Mouse (Mus musculus) megakaryocyte, embryonic 14.5 days (primary cell): ENCODE data around the gene Hrh2. TPM values are rescaled to one million over a fixed set of nuclear protein-coding genes. Genes with fewer than 3 reads are reported as not detected.

Experiments used
- H3K27me3 ChIP-seq: replicated peaks from 2 replicates; pipeline ENCODE3; 2012; ENCODE audit warnings: inconsistent platforms
- H3K36me3 ChIP-seq: replicated peaks from 2 replicates; pipeline ENCODE3; 2012; ENCODE audit warnings: low read length, inconsistent platforms, mixed read lengths
- H3K4me1 ChIP-seq: 2 replicates; pipeline ENCODE4 v1.6.1; 2012; ENCODE audit warnings: inconsistent platforms
- H3K4me3 ChIP-seq: replicated peaks from 2 replicates; pipeline ENCODE3; 2012; ENCODE audit warnings: moderate library complexity, mild to moderate bottlenecking, inconsistent platforms
- H3K9me3 ChIP-seq: 2 replicates; pipeline ENCODE4 v1.6.1; 2012; ENCODE audit warnings: inconsistent platforms
- FLI1 ChIP-seq: IDR thresholded peaks from 2 replicates; pipeline ENCODE4 v1.6.1; 2012; ENCODE audit warnings: low read length, inconsistent platforms, mixed read lengths
- GATA1 ChIP-seq: IDR thresholded peaks from 3 replicates; pipeline ENCODE4 v1.6.1; 2012; ENCODE audit warnings: mixed read lengths, low read length, inconsistent platforms, borderline replicate concordance
- polyA plus RNA-seq: library from polyadenylated mRNA; stranded (reverse); fragments of >175 nt; gene quantifications from 2 replicates; pipeline ENCODE4 v1.2.3, GENCODE M21; 2012; ENCODE audit warnings: low replicate concordance; ENCODE audit not compliant: insufficient read depth

Hrh2 gene
- polyA plus RNA-seq, 1 experiment = 0.22 TPM

DNA sequence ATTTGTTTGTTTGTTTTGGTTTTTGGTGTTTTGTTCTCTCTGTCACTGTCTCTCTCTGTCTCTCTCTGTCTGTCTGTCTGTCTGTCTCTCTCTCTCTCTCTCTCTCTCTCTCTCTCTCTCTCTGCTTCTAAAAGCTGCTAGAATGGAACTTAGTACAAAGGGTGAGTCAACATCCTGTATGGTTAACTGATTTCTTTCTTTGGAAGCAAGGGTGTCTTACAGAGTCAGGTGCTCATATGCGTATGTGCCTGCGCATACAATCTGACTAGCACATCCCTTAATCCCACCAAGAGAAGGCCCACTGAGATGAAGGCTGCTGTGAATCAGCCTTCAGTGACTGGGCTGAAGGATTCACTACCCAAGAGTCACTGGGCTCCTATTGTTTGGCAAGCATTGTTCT lies 18.0 kb upstream of the Hrh2 start:
- Histone ChIP-seq H3K36me3 (peaks cover 4% of the 10 kb centered on the region), H3K4me3 (no peak overlapping the region), H3K4me1 (peaks cover 54% of the 10 kb centered on the region), H3K9me3 (peaks cover 29% of the 10 kb centered on the region), H3K27me3 (peaks cover 15% of the 10 kb centered on the region)
- TF ChIP-seq FLI1 (no peak), GATA1 (no peak)

DNA sequence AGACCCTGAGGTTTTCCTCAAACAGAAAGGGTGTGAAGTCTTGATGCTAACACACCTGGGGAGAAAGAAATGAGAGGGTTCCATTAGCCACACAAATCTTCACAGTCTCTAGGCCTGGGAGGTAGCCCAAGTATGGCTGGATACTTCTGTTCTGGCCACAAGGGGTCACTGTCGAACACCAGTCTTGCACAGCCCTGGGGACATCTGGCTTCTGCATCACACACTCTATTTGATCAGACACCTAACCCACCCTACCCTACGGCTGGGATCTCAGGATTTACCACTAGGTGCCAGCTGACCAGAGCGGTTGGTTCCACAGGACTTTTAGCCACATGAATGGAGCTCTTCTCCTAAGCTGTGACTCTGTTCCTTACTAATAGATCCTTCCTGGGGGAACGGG lies 17.2 kb upstream of the Hrh2 start:
- TF ChIP-seq FLI1 = no peak
- TF ChIP-seq GATA1 = no peak

DNA sequence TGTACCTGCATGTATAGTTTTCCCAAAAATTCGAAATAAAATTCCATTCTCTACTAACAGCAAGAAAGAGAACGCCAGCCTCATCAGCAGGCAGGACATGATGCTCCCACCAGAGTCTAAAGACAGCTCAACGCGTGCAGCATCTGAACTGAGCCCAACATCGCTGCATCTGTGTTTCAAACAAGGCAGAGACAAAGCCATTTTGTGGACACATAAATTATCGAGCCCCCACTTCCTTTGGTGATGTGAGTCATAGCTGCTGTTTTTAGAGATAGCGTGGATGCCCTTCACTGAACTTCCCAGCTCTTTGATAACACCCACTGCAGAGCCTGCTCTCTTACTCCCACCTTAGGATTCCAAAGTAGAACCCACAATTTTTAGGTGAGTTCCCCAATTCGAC lies 16.5 kb upstream of the Hrh2 start:
- H3K4me1 ChIP-seq = peaks cover 59% of the 10 kb centered on the region
- H3K4me3 ChIP-seq = peak overlapping the region; percentile 15
- TF ChIP-seq FLI1 = no peak
- no peak; the same call in 2 of the 3 replicates for TF ChIP-seq GATA1
- H3K36me3 ChIP-seq = peaks cover 4% of the 10 kb centered on the region
- H3K27me3 ChIP-seq = peaks cover 21% of the 10 kb centered on the region
- H3K9me3 ChIP-seq = peaks cover 19% of the 10 kb centered on the region

More for the DNA sequence above, 17.2 kb upstream of the Hrh2 start:
- Histone ChIP-seq H3K27me3 (peaks cover 17% of the 10 kb centered on the region), H3K36me3 (peaks cover 4% of the 10 kb centered on the region), H3K4me3 (no peak overlapping the region), H3K9me3 (peaks cover 23% of the 10 kb centered on the region), H3K4me1 (peaks cover 55% of the 10 kb centered on the region)

DNA sequence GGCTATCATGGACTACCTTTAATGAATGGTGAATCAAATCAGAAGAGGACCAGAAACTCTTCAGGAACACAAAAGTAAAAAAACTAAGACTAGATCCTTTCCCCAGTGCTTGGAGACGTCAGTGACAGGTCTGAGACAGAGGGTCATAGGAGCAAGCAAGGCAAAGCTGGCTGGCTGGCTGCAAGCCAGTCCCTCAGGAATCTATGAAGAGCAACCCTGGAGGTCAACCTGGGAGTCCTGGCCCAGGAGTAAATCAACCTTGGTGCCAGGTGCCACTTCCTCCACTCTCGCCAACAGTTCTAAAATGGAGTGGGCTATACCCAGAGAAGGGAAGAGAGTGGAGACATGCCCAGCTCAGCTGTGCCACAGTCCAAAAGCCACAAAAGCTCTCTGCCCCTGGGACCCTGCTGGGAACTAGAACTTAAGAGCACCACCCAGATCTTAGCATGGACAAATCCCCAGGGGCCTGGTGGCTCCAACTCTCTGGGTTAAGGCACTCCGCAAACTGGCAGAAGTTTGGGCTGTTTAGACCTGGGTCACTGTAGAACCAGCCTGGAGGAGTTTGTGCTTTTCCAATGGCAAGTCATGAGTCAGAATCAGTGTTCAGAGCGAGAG lies 15.4 kb upstream of the Hrh2 start:
- Histone ChIP-seq H3K9me3 (peaks cover 13% of the 10 kb centered on the region), H3K4me1 (peaks cover 58% of the 10 kb centered on the region), H3K36me3 (peaks cover 4% of the 10 kb centered on the region), H3K4me3 (no peak overlapping the region), H3K27me3 (peaks cover 24% of the 10 kb centered on the region)
- TF ChIP-seq FLI1 (no peak), GATA1 (no peak)

- Histone ChIP-seq H3K27me3 (peaks cover 19% of the 10 kb centered on the region), H3K36me3 (peaks cover 4% of the 10 kb centered on the region), H3K9me3 (peaks cover 13% of the 10 kb centered on the region), H3K4me1 (peaks cover 51% of the 10 kb centered on the region), H3K4me3 (no peak overlapping the region)
- TF ChIP-seq FLI1 (no peak), GATA1 (no peak)
These were observed 14.6 kb upstream of the Hrh2 start for GRCm38 (mm10) chr13:54177346-54177745.

GRCm38 (mm10) chr13:54178647-54179046 lies 13.3 kb upstream of the Hrh2 start:
- H3K4me3 ChIP-seq = no peak overlapping the region
- H3K27me3 ChIP-seq = peaks cover 13% of the 10 kb centered on the region
- peaks cover 4% of the 10 kb centered on the region for H3K36me3 ChIP-seq
- H3K9me3 ChIP-seq = peaks cover 13% of the 10 kb centered on the region
- TF ChIP-seq FLI1 (no peak), GATA1 (no peak)
- H3K4me1 ChIP-seq = peaks cover 51% of the 10 kb centered on the region

DNA sequence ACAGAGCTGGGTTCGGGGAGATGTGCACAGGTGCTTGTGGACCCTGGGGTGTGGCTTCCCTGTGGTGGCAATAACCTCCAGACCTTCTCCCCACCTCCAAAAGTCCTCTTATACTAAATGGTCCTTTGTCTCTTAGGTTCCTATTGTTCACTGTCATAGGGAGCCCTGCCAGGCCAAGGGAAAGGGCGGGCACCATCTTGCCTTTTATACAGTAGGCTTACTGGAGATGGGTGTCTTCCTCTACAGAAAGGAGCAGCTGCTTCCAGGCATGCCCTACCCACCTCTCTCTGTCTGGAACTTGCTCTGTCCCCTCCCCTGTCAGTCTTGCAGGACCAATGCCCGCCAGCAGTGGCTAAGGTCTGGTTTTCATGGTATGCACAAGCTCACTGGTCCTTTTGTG lies 12.0 kb upstream of the Hrh2 start:
- peaks cover 13% of the 10 kb centered on the region for H3K27me3 ChIP-seq
- H3K36me3 ChIP-seq = no peaks in the 10 kb centered on the region
- H3K9me3 ChIP-seq = peaks cover 4% of the 10 kb centered on the region; the same call in 1 of the 2 replicates
- H3K4me1 ChIP-seq = peaks cover 41% of the 10 kb centered on the region
- TF ChIP-seq GATA1 (no peak), FLI1 (no peak)
- H3K4me3 ChIP-seq = no peak overlapping the region

DNA sequence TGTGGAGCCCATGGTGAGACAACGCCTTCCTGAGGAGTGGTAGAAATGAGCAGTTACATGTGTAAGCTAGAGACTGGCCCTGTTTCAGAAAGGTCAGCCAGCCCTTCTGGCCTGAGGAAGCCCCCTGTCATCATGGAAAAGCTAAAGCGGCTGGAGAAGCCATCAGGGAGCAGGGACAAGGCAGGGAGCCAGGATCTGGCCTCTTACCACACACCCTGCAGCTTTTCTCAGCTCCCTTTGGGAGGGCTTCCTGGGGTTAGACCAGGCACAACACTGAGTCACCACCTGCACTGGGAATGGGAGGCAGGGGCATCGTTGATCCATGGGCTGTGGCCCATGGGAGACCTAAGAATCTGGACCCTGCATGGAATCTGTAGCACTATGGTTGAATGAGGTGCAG lies 11.5 kb upstream of the Hrh2 start:
- Histone ChIP-seq H3K4me3 (no peak overlapping the region), H3K4me1 (peaks cover 37% of the 10 kb centered on the region)
- no peak for TF ChIP-seq FLI1

DNA sequence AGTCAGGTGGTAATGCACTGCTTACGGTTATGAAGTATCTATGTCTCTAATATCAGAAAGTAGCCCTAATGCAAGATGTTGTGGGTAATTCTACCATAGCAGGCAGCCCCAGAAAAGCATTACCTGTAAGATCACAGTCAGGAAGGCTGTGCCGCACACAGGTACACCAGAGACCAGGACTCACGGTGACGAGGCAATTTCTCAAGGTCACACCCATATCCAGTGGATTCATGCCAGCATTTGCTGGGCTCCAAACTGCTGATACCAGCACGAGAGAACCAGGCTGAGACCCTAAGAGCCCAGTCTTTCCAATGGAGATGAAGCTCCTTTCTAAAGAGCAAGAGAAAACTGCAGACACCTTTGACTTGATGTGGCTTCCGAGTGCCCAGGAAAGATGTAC lies 10.6 kb upstream of the Hrh2 start:
- no peaks in the 10 kb centered on the region for H3K36me3 ChIP-seq
- peaks cover 32% of the 10 kb centered on the region for H3K4me1 ChIP-seq
- peaks cover 16% of the 10 kb centered on the region for H3K27me3 ChIP-seq
- TF ChIP-seq FLI1 (no peak), GATA1 (no peak)
- H3K9me3 ChIP-seq = peaks cover 13% of the 10 kb centered on the region
- no peak overlapping the region for H3K4me3 ChIP-seq

More for the DNA sequence above, 11.5 kb upstream of the Hrh2 start:
- Histone ChIP-seq H3K27me3 (peaks cover 16% of the 10 kb centered on the region), H3K36me3 (no peaks in the 10 kb centered on the region), H3K9me3 (peaks cover 8% of the 10 kb centered on the region)

GRCm38 (mm10) chr13:54181947-54182346 lies 10.0 kb upstream of the Hrh2 start:
- H3K4me3 ChIP-seq = no peak overlapping the region
- peaks cover 13% of the 10 kb centered on the region for H3K9me3 ChIP-seq
- peaks cover 16% of the 10 kb centered on the region for H3K27me3 ChIP-seq
- TF ChIP-seq GATA1 (no peak), FLI1 (no peak)
- no peaks in the 10 kb centered on the region for H3K36me3 ChIP-seq
- H3K4me1 ChIP-seq = peaks cover 32% of the 10 kb centered on the region
